Mouse (Mus musculus): ENCODE data around the gene Zfand5.

DNA sequence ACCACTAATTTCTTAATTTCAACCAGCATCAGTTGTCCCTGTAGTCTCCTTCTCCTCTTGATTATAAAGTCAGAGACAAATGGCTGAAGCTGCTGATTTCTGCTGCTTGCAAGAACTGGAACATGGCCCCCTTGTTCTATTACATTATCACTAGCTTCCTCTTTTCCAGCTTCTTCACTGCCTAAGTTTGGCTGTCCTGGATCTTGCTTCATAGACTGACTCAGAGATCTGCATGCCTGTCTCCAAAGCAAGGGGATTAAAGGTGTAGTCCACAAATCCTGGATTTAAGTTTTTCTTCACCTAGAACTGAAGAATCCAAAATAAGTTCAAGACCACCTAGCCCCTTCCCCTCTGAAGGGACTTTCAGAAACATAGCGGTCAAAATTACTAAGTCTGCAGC lies 47.5 kb downstream of the Zfand5 start:
- TF ChIP-seq POLR2A (IDR thresholded peaks at IDR 0.05; ENCODE audit: low read depth, low read length) (no peak), CTCF (IDR thresholded peaks at IDR 0.05; ENCODE audit: extremely low read depth, insufficient read depth, insufficient read length, insufficient replicate concordance) (no peak)
